Mouse (Mus musculus) urinary bladder, adult 18-20 months (tissue): ENCODE measurements around the gene Fmnl3.
A peak's percentile ranks its signal among the peaks of the same experiment; 100 is the strongest.

ENCODE experiments used
- DNase-seq, 2 experiments: peaks; one replicate each; pipeline ENCODE4 v3.0.0; 2022; ENCODE audit warnings: low spot score in 2 of 2, mixed read lengths in 2 of 2

Gene Fmnl3

DNA sequence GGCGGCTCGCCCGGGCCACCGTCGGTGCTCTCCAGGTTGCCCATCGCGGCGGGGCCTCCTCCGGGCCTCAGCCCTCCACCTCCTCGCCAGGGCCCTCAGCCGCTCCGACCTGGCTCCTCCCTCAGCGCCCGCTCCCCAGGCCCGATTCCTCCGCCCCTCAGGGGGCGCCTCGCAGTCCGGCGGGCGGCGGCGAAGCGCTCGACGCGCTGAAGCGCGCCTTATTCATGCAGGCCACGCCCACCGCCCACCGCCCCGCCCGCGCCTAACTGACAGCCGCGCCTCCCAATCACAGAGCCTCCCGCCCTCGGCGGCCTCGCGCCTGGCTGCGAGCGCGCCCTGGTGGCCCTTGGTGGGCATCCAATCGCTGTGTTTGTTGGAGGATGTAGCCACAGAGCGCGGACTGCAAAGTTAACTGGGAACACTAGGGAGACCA is at the start of gene Fmnl3:
Fmnl3 (minus strand) TSS at position 224 of the 433 bp plus-strand sequence.
- peak; percentile 91 to 99 for DNase-seq

- DNase-seq: no peak
These were observed 47.5 kb upstream of the Fmnl3 start for GRCm38 (mm10) chr15:99417692-99418271.

GRCm38 (mm10) chr15:99416957-99417356 is 46.7 kb upstream of the Fmnl3 start:
- DNase-seq: no peak

DNA sequence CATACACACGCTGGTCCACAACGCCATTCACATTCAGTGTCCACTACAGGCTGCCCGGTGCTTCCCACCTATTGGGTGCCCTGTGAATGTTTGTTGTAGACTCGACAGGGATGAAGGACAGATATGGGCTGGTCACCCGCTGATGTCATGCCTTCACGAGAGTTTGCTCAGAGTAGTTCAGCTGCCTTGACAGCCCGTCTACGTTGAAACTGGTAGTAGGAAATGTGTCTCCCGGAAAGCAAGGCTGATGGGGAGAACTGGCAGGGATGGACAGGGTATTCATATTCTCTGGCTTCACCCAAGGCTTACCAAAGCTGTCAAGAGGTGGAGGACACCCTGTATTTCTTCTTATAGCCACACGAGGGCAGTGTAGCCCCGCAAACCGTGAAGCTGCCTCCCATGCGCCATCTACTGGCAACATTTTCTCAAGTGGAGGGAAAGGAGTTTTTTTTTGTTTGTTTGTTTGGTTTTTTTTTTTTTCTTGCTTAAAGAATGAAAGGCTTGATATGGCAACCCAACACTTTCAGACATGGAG is 46.1 kb upstream of the Fmnl3 start:
- DNase-seq: peak; percentile 63 to 66

GRCm38 (mm10) chr15:99415793-99416192 is 45.5 kb upstream of the Fmnl3 start:
- DNase-seq: no peak

- DNase-seq: no peak
These were observed 41.5 kb upstream of the Fmnl3 start for GRCm38 (mm10) chr15:99411747-99412146.

GRCm38 (mm10) chr15:99408845-99409244 is 38.6 kb upstream of the Fmnl3 start:
- DNase-seq: no peak

- no peak for DNase-seq
These were observed 36.8 kb upstream of the Fmnl3 start for GRCm38 (mm10) chr15:99406986-99407570.

- DNase-seq: peak in 1 of 2 experiments; percentile 35
These were observed 34.9 kb upstream of the Fmnl3 start for GRCm38 (mm10) chr15:99405150-99405549.

DNA sequence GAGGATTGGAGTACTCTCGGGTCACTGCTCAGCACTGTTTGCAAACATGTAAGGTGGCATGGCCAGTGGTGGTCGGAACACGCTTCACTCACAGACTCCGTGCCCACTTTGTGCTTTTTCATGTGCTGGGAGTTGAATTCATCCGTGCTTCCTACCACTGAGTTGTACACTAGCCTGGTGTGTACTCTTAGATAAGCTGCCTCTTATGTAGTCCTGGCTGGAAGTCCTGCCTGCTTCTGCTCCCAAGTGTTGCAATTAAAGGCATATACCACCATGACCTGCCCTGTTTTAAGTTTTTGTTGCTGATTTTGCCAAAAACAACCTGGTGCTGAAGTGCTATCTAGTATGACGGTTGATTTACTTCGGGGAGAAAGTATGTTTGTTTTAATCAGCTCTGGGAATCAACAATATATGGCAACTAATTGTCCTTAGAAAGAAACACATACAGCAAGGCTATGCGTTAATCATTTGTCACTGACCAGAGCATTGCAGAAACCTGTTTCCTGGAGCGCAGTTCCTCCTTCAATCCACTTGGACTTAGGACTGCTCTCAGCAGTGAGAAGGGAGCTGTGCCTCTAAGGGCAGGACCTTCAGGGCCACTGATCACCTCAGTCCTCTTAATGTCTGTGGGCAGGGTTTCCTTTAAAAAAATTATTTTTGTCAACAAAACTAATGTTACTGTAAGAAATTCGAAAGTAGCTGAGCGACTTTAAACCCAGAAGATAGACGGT is 33.0 kb upstream of the Fmnl3 start:
- DNase-seq: no peak

GRCm38 (mm10) chr15:99400602-99401001 is 30.3 kb upstream of the Fmnl3 start:
- no peak for DNase-seq

DNA sequence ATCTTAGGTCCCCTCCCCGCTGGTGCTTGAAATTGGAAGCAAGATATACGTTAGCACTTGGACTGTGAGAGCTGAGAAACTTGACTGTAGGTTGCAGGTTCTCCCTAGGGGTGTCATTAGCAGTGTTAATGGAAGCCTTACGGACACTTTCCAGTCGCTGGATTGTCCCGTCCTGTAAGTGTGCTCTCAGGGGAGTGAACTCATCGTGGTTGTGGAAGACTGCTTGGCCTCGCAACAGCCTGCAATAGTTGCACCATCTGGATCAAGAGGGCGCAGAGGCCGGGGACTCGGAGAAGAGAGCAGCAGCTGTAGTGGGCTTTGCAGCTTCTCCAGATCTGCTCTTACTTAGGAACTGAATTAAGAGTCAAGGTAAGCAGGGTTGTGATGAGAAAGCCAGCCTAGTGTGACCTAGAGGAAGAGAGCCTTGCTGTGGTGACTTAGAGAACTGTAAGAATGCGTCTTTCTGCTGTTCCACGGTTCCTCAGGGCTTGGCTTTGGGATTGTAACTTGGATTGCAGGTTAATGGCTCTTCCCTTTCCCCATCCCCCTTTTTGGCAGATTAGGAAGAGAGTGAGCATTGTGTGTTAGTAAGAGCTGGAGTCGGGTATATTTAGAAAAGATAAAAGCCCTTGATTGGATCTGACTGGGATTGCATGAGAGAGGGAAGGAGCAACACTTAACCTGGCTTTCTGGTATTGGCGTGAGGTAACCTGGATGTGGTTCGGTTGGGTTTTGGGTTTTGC is 29.4 kb upstream of the Fmnl3 start:
- no peak for DNase-seq

DNA sequence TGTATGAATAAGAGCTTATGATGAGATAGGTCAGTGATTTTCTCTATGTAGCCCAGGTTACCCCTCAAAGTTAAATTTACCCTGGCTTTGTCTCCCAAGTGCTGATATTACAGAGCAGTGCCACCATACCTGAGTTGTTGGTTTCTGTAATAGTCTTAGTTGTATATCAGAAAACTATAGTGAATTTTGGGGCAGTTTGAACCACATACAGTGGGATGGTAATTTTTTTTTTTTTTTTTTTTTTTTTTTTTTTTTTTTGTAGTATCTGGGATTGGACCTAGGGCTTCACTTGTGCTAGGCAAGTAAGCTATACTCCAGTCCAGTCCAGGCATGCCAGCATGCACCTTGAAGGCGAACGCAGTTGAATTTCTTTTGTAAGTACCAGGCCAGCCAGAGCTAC is 27.3 kb upstream of the Fmnl3 start:
- no peak for DNase-seq

DNA sequence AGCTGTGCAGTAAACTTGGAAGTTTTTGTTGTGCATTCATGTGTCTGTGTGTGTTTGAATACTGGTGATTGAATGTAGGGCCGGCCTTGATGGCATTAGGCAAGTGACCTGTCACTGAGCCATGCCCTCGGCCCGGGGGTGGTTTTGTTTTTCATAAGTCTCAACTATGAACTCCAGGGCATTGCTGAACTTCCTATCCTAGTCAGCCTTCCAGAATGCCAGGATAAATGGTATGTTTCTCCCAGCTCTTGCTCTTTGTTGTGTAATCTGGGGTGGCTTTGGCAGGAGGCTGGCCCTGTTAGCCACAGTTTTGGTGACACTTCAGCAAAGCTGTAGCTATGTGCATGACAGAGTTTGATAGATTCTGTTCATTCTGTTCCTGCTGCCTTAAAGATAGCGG is 26.6 kb upstream of the Fmnl3 start:
- DNase-seq: no peak

DNA sequence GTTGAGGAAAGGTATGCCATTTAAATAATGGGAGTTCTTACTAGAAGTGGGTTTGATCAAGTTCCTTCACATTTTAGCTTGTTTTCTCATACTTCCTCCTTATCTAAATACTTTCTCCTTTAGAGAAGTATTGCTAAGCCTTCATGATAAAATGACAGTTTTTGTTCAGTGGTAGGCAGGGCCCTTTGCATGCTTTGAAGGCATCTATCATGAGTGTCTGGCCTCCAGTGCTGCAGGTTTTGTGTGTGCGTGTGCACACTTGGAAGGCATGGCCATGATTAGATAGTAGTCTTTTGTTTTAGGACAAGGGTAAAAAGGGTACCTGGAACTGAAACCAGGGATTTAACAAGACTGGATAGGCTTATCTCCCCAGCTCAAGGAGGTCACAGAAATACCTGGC is 26.2 kb upstream of the Fmnl3 start:
- DNase-seq: no peak

DNA sequence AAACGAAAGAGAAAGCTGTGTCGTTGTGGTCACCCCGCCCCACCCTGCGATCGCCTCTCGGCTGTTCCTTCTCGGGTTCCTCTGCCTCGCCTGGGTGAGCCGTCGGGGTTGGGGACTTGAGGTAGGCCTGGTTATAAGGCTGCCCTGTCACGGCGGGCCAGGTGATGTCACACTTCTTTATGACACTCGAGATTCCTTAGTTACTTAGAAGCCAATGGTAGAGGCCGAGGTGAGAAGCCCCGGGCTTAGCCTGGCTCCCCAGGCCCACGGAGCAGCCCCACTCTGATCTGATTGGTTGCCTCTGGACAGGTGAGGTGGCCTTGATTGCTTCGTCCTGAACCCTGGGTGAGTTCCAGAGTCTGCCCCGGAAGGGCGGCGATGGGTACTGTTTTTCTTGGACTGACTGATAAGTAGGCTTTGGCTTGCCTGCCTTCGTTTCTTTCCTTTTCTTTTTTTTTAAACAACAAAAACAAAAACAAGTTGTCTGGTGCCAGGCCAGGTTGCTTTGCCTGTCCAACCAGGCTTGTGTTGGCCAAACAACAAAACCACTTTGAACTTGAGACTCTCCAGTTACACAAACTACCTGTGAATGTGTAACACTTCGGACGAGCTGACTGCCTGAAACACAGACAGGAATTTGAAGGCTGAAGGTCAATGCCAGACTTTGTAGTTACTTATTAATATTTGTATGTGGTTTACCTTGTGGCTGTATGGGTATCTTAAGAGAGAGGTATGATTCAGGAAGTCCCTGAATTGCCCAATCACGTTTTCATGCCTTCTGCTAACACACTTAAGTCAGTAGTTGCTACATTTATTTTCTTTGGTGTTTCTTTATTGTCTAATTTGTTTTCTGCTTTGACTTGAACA is 23.3 kb upstream of the Fmnl3 start:
- DNase-seq: peak in 1 of 2 experiments; percentile 66

GRCm38 (mm10) chr15:99392486-99393385 is 22.5 kb upstream of the Fmnl3 start, which contains the start of gene Tmbim6:
TSS of gene Tmbim6 (plus strand) at chr15:99392882.
- DNase-seq: peak; percentile 96 to 99

GRCm38 (mm10) chr15:99391975-99392374 is 21.7 kb upstream of the Fmnl3 start:
- DNase-seq: no peak

DNA sequence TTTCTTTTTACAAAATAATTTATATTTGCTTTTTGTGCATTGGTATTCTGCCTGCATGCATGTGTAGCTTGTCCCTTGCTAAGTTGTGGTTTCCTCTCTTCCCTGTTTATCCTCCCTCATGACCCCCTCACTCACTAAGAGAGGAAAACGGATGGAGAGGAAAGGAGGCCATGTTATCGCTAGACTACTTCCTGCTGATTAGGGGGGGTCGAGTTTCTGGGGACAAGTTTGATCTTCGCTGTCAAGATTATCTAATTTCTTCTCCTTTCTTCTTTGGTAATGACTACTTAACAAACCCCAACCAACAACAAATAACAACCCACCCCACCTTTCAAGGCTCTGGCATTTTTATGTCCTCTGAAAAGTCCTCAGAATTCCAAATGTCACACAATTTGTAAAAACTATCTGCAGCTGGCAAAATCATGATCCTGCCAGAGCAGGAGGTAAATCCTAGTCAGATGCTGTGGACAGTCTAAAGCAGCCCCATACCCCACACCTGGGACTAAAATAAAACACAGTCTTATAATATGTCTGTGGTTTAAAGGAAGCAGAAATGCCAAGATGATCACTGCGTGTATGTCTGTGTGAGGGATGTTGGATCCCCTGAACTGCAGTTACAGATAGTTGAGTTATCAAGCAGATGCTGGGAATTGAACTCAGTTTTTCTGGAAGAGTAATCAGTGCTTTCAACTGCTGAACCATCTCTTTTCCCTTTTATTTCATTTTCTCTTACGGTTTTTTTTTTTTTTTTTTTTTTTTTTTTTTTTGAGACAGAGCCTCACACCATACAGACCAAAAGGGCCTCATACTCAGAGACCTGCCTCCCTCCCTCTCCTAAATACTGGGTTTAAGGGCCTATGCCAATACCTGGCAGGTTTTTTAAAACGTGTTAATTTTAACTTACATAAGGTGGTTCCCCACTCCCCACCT is 20.5 kb upstream of the Fmnl3 start:
- DNase-seq: no peak
